Mouse (Mus musculus) kidney, adult 2 months (tissue): Measurements from ENCODE around the gene Trappc3l. TPM values are rescaled to one million over a fixed set of nuclear protein-coding genes. Genes with fewer than 3 reads are reported as not detected.
"Not testable (repeated sequence)": the region's sequence is repeated elsewhere in the genome, so short reads cannot be mapped to it uniquely, and the experiment has no call there.

ENCODE experiments used
- DNase-seq: peaks from one replicate; pipeline ENCODE4 v3.0.0; 2021
- H3K27ac ChIP-seq: fragments of 200-500 bp; 2 replicates; pipeline ENCODE4 v1.5.1; 2012; ENCODE audit warnings: low read depth, low read length, control low read depth, inconsistent platforms; ENCODE audit not compliant: insufficient read depth
- H3K27me3 ChIP-seq: fragments of 200-500 bp; replicated peaks from 2 replicates; pipeline ENCODE4 v1.6.1; 2012; ENCODE audit warnings: mild to moderate bottlenecking, moderate library complexity, low read length, inconsistent platforms; ENCODE audit not compliant: control insufficient read depth, insufficient read depth
- H3K36me3 ChIP-seq: fragments of 200-500 bp; 2 replicates; pipeline ENCODE4 v1.6.1; 2012; ENCODE audit warnings: mild to moderate bottlenecking, moderate library complexity, low read length, inconsistent platforms; ENCODE audit not compliant: control insufficient read depth, insufficient read depth
- H3K4me1 ChIP-seq: fragments of 200-500 bp; 2 replicates; pipeline ENCODE4 v1.6.1; 2011; ENCODE audit warnings: low read length; ENCODE audit not compliant: control insufficient read depth, insufficient read depth
- H3K4me3 ChIP-seq: fragments of 200-500 bp; 2 replicates; pipeline ENCODE4 v1.5.1; 2011; ENCODE audit warnings: mild to moderate bottlenecking, low read depth, low read length, control low read depth; ENCODE audit not compliant: insufficient read depth
- CTCF ChIP-seq: fragments of 200-500 bp; conservative IDR thresholded peaks from 2 replicates; pipeline ENCODE4 v1.5.1; 2011; ENCODE audit warnings: low read depth, mild to moderate bottlenecking, control low read depth, low read length, moderate library complexity, mixed read lengths; ENCODE audit not compliant: insufficient read depth, insufficient read length
- POLR2A ChIP-seq: fragments of 200-500 bp; IDR thresholded peaks from one replicate; pipeline ENCODE4 v1.6.1; 2011; ENCODE audit warnings: low read depth, low read length, control low read depth
- WGBS: fragments of 180-500 bp; shearing (Covaris S2); methylation state at CpG from one replicate; pipeline ENCODE4 v1.1.7; 2018; 5-methylcytosine and 5-hydroxymethylcytosine counted together
- polyA plus RNA-seq: library from polyadenylated mRNA; depleted of rRNA; stranded (reverse); fragments of >200 nt; gene quantifications from 2 replicates; pipeline ENCODE4 v1.2.3, GENCODE M21; 2012; rRNA removed

Gene Trappc3l
- polyA plus RNA-seq, result not detected in 2 replicates

GRCm38 (mm10) chr10:34037401-34037800 lies at the start of gene Trappc3l:
Trappc3l (plus strand) TSS chr10:34037597.
- WGBS, result 82% methylated on average over 3 of the region's 3 CpGs
- Histone ChIP-seq H3K36me3 (no peaks in the 10 kb centered on the region), H3K27me3 (no peaks in the 10 kb centered on the region), H3K27ac (no peak within 1 kb of the TSS), H3K4me1 (no peaks in the 10 kb centered on the region), H3K4me3 (no peak within 1 kb of the TSS)
- no peak for TF ChIP-seq POLR2A
- no peak for TF ChIP-seq CTCF
- DNase-seq, result no peak

GRCm38 (mm10) chr10:33996686-33997085 lies 40.7 kb upstream of the Trappc3l start:
- H3K4me3 ChIP-seq, H3K27ac ChIP-seq, H3K4me1 ChIP-seq, H3K27me3 ChIP-seq, DNase-seq: not testable (repeated sequence)
- 91% methylated on average over 6 of the region's 8 CpGs for WGBS
- peaks cover 14% of the 10 kb centered on the region for H3K36me3 ChIP-seq

GRCm38 (mm10) chr10:33998397-33998796 lies 39.0 kb upstream of the Trappc3l start:
- Histone ChIP-seq H3K36me3 (peaks cover 15% of the 10 kb centered on the region), H3K4me3 (no peak overlapping the region), H3K27me3 (no peaks in the 10 kb centered on the region), H3K4me1 (no peaks in the 10 kb centered on the region), H3K27ac (no peak overlapping the region)
- no peak for DNase-seq
- TF ChIP-seq CTCF (no peak), POLR2A (no peak)

- DNase-seq, result no peak
- Histone ChIP-seq H3K36me3 (peaks cover 4% of the 10 kb centered on the region), H3K4me3 (no peak overlapping the region), H3K4me1 (peaks cover 2% of the 10 kb centered on the region; the same call in 1 of the 2 replicates), H3K27ac (no peak overlapping the region), H3K27me3 (no peaks in the 10 kb centered on the region)
- 93% methylated on average over 4 of the region's 4 CpGs for WGBS
- TF ChIP-seq POLR2A (no peak), CTCF (no peak)
These were observed 24.8 kb upstream of the Trappc3l start for GRCm38 (mm10) chr10:34012581-34012980.

GRCm38 (mm10) chr10:34013241-34013640 lies 24.2 kb upstream of the Trappc3l start:
- no peak for DNase-seq
- Histone ChIP-seq H3K27ac (no peak overlapping the region), H3K4me3 (no peak overlapping the region), H3K27me3 (no peaks in the 10 kb centered on the region), H3K36me3 (peaks cover 4% of the 10 kb centered on the region), H3K4me1 (peaks cover 5% of the 10 kb centered on the region)
- TF ChIP-seq POLR2A (no peak), CTCF (no peak)
- 87% methylated on average over 2 of the region's 2 CpGs for WGBS

GRCm38 (mm10) chr10:34018746-34019301 lies 18.6 kb upstream of the Trappc3l start:
- H3K4me3 ChIP-seq, result peak overlapping the region; percentile 81
- no peak for TF ChIP-seq CTCF
- no peak for TF ChIP-seq POLR2A
- peaks cover 8% of the 10 kb centered on the region for H3K4me1 ChIP-seq
- DNase-seq, result peak; percentile 5
- H3K36me3 ChIP-seq, result no peaks in the 10 kb centered on the region
- under 1% methylated on average over 21 of the region's 21 CpGs for WGBS
- H3K27me3 ChIP-seq, result no peaks in the 10 kb centered on the region
- peak overlapping the region; percentile 71 for H3K27ac ChIP-seq

GRCm38 (mm10) chr10:34019302-34020075 lies 17.9 kb upstream of the Trappc3l start, which contains the start of gene Rwdd1:
Rwdd1 (minus strand) TSS chr10:34019624.
- Histone ChIP-seq H3K4me1 (peaks cover 8% of the 10 kb centered on the region), H3K27ac (peak within 1 kb of the TSS; percentile 77), H3K27me3 (no peaks in the 10 kb centered on the region), H3K36me3 (no peaks in the 10 kb centered on the region), H3K4me3 (peak within 1 kb of the TSS; percentile 92)
- under 1% methylated on average over 82 of the region's 82 CpGs for WGBS
- DNase-seq, result peak; percentile 99
- TF ChIP-seq POLR2A, result no peak
- TF ChIP-seq CTCF, result no peak

GRCm38 (mm10) chr10:34030322-34030721 lies 7.1 kb upstream of the Trappc3l start:
- H3K36me3 ChIP-seq, result no peaks in the 10 kb centered on the region
- TF ChIP-seq POLR2A, result no peak
- no peak for TF ChIP-seq CTCF
- WGBS, result 78% methylated on average over 5 of the region's 5 CpGs

More at GRCm38 (mm10) chr10:34030322-34030721, 7.1 kb upstream of the Trappc3l start:
- Histone ChIP-seq H3K4me1 (no peaks in the 10 kb centered on the region), H3K27ac (no peak overlapping the region), H3K27me3 (no peaks in the 10 kb centered on the region), H3K4me3 (no peak overlapping the region)
- DNase-seq, result no peak
